Mouse (Mus musculus): ENCODE data around the gene Rexo4. TPM values are rescaled to one million over a fixed set of nuclear protein-coding genes. Genes with fewer than 3 reads are reported as not detected.

The Rexo4 gene
- polyA plus RNA-seq, 1 experiment from 2014 or later: 46.9 TPM

Other genes with a start within 250 kb of the Rexo4 start
- gene Abo, start 99.4 kb downstream of the Rexo4 start, polyA plus RNA-seq (2016; fragmentation: Nextera tagmentation; extraction: Ambion mirVana): not detected in 2 replicates
- gene Surf6, start 61.5 kb downstream of the Rexo4 start, polyA plus RNA-seq (2016; fragmentation: Nextera tagmentation; extraction: Ambion mirVana): 18.7 and 24.2 TPM in 2 replicates
- gene Med22, start 53.7 kb downstream of the Rexo4 start, polyA plus RNA-seq (2016; fragmentation: Nextera tagmentation; extraction: Ambion mirVana): 40.7 and 55.0 TPM in 2 replicates
- gene Rpl7a, start 53.6 kb downstream of the Rexo4 start, polyA plus RNA-seq (2016; fragmentation: Nextera tagmentation; extraction: Ambion mirVana): 425 and 513 TPM in 2 replicates
- 39.9 and 45.7 TPM in 2 replicates for gene Surf2, start 48.0 kb downstream of the Rexo4 start, polyA plus RNA-seq (2016; fragmentation: Nextera tagmentation; extraction: Ambion mirVana)
- 40.9 and 45.6 TPM in 2 replicates for gene Surf1, start 47.9 kb downstream of the Rexo4 start, polyA plus RNA-seq (2016; fragmentation: Nextera tagmentation; extraction: Ambion mirVana)
- gene Surf4, start 30.5 kb downstream of the Rexo4 start, polyA plus RNA-seq (2016; fragmentation: Nextera tagmentation; extraction: Ambion mirVana): 229 and 242 TPM in 2 replicates
- gene Stkld1, start 30.3 kb downstream of the Rexo4 start, polyA plus RNA-seq (2016; fragmentation: Nextera tagmentation; extraction: Ambion mirVana): 0.15 and 0.36 TPM in 2 replicates
- gene Adamts13, start 9.0 kb upstream of the Rexo4 start, polyA plus RNA-seq (2016; fragmentation: Nextera tagmentation; extraction: Ambion mirVana): 0.04 TPM in 1 of 2 replicates, not detected in the other
- 48.3 and 54.5 TPM in 2 replicates for gene Cacfd1, start 45.5 kb upstream of the Rexo4 start, polyA plus RNA-seq (2016; fragmentation: Nextera tagmentation; extraction: Ambion mirVana)
- gene Slc2a6, start 63.6 kb upstream of the Rexo4 start, polyA plus RNA-seq (2016; fragmentation: Nextera tagmentation; extraction: Ambion mirVana): 0.34 and 0.49 TPM in 2 replicates
- gene Mymk, start 107.8 kb upstream of the Rexo4 start, polyA plus RNA-seq (2016; fragmentation: Nextera tagmentation; extraction: Ambion mirVana): 0.09 TPM in 1 of 2 replicates, not detected in the other
- 9.7 and 13.5 TPM in 2 replicates for gene Adamtsl2, start 115.0 kb upstream of the Rexo4 start, polyA plus RNA-seq (2016; fragmentation: Nextera tagmentation; extraction: Ambion mirVana)
- gene Fam163b, start 178.1 kb upstream of the Rexo4 start, polyA plus RNA-seq (2016; fragmentation: Nextera tagmentation; extraction: Ambion mirVana): 0.25 and 0.39 TPM in 2 replicates
- gene Dbh, start 200.8 kb upstream of the Rexo4 start, polyA plus RNA-seq (2016; fragmentation: Nextera tagmentation; extraction: Ambion mirVana): 0.21 and 0.69 TPM in 2 replicates

Measured in heart, embryonic 10.5 days (tissue).